Mouse (Mus musculus): ENCODE results near the gene Kcnab2. TPM values are rescaled to one million over a fixed set of nuclear protein-coding genes. Genes with fewer than 3 reads are reported as not detected.

Kcnab2 gene
- total and polyA plus RNA-seq, 3 experiments = 35.3 to 95.8 (median 58.3) TPM

DNA sequence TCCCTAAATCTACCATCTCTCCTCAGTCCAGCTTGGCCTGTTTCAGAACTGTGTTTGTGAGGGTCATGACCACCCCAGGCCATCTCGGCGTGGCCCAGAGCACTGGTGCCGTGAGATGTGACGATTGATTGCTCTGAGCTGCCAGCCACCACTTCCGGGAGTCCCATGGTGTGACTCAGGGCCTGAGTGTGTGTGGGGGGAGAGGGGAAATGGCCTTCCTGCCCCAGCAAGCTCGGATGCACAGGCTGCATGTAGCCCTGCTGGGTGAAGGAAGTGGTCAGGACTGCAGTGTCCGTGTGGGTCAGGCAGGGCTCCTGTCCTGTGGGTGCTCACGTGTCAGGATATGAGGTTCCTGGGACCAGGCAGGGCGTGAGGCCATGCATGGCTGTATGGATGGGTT lies 115.5 kb downstream of the Kcnab2 start:
- in situ Hi-C loops (cut with MboI; ENCODE audit: low pct_ligation_motif_present, low pct_unique_long_range_greater_than_20kb, low sequenced_read_pairs) (no loop called here), dilution Hi-C loops (cut with MboI; ENCODE audit: extremely low pct_ligation_motif_present, extremely low pct_unique_long_range_greater_than_20kb, low sequenced_read_pairs) (no loop called here)
- Histone ChIP-seq H3K4me2 (ENCODE audit: insufficient read depth, low read depth, poor library complexity, severe bottlenecking) (no peak overlapping the region), H3K79me2 (replicated peaks; ENCODE audit: control insufficient read depth, extremely low read depth, insufficient read depth, poor library complexity, severe bottlenecking) (no peaks in the 10 kb centered on the region), H3K4me3 (replicated peaks in 1 of 3; ENCODE audit: low read depth in 2 of 3, low read length in 2 of 3, poor library complexity in 1 of 3) (no peak overlapping the region), H3K4me1 (ENCODE audit: control insufficient read depth in 1 of 2, insufficient read depth in 2 of 2) (0 out of 4 replicates have a peak, but pooled peaks cover 3% of the 10 kb centered on the region in 2 experiments), H3K27me3 (replicated peaks) (no peaks in the 10 kb centered on the region), H3K27ac (ENCODE audit: insufficient read depth, low read depth) (no peak overlapping the region), H3K9me3 (replicated peaks; ENCODE audit: low read length) (no peaks in the 10 kb centered on the region), H3K36me3 (replicated peaks in 1 of 2; ENCODE audit: control insufficient read depth in 1 of 2, insufficient read depth in 1 of 2, low read length in 1 of 2) (peaks cover 4 to 14% of the 10 kb centered on the region in 2 experiments), H3K9ac (ENCODE audit: insufficient read depth, low read depth) (no peak overlapping the region)
- no peak for DNase-seq (ENCODE audit: extremely low read depth)
- TF ChIP-seq ETS1 (conservative IDR thresholded peaks at IDR 0.05; ENCODE audit: low read depth, low read length) = no peak
- TF ChIP-seq RAD21 (IDR thresholded peaks at IDR 0.05; ENCODE audit: low read depth, low read length) = no peak

DNA sequence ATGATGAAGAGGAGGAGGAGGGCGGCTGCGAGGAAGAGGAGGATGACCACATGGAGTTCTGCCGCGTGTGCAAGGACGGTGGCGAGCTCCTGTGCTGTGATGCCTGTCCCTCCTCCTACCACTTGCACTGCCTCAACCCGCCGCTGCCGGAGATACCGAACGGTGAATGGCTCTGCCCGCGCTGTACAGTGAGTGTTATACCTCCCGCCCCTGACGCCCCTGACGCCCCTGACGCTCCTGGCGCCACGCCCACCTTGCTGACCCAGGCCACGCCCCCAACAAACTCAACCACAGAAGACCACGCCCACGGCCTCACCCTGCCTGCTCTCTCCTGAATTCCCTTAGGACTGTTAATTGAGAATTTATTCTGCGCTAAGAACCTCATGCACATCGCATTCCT lies 116.8 kb downstream of the Kcnab2 start:
- no peak overlapping the region for H3K27ac ChIP-seq (ENCODE audit: insufficient read depth, low read depth)
- H3K36me3 ChIP-seq (replicated peaks in 1 of 2; ENCODE audit: control insufficient read depth in 1 of 2, insufficient read depth in 1 of 2, low read length in 1 of 2) = peaks cover 4 to 15% of the 10 kb centered on the region in 2 experiments
- no peaks in the 10 kb centered on the region for H3K79me2 ChIP-seq (replicated peaks; ENCODE audit: control insufficient read depth, extremely low read depth, insufficient read depth, poor library complexity, severe bottlenecking)
- TF ChIP-seq MAFK (IDR thresholded peaks at IDR 0.05; ENCODE audit: insufficient replicate concordance, low read length) (no peak), KAT2A (IDR thresholded peaks at IDR 0.05; ENCODE audit: insufficient replicate concordance, low read length) (no peak), SIN3A (IDR thresholded peaks at IDR 0.05; ENCODE audit: low read length) (no peak), HCFC1 (IDR thresholded peaks at IDR 0.05; ENCODE audit: low read depth, low read length) (no peak), MXI1 (IDR thresholded peaks at IDR 0.05; ENCODE audit: low read depth, low read length) (no peak), ZKSCAN1 (IDR thresholded peaks at IDR 0.05; ENCODE audit: borderline replicate concordance, low read depth, low read length) (no peak), ELF1 (IDR thresholded peaks at IDR 0.05; ENCODE audit: low read depth, low read length) (no peak), NELFE (IDR thresholded peaks at IDR 0.05; ENCODE audit: low read depth, low read length) (no peak), JUND (conservative IDR thresholded peaks at IDR 0.05; ENCODE audit: low read depth, low read length) (no peak), CTCF (conservative IDR thresholded peaks at IDR 0.05 in 1 of 2, IDR thresholded peaks at IDR 0.05 in 1 of 2; ENCODE audit: low read depth in 2 of 2, low read length in 2 of 2) (no peak), ZC3H11A (IDR thresholded peaks at IDR 0.05; ENCODE audit: low read depth, low read length) (no peak), MAZ (IDR thresholded peaks at IDR 0.05; ENCODE audit: low read depth, low read length) (no peak), SMC3 (IDR thresholded peaks at IDR 0.05; ENCODE audit: low read depth, low read length) (no peak)
- in situ Hi-C loops (cut with MboI; ENCODE audit: low pct_ligation_motif_present, low pct_unique_long_range_greater_than_20kb, low sequenced_read_pairs) = no loop called here
- no peaks in the 10 kb centered on the region for H3K27me3 ChIP-seq (replicated peaks)
- H3K9ac ChIP-seq (ENCODE audit: insufficient read depth, low read depth) = no peak overlapping the region
- no peak for DNase-seq (ENCODE audit: extremely low read depth)
- dilution Hi-C loops (cut with MboI; ENCODE audit: extremely low pct_ligation_motif_present, extremely low pct_unique_long_range_greater_than_20kb, low sequenced_read_pairs) = no loop called here
- H3K4me1 ChIP-seq (ENCODE audit: control insufficient read depth in 1 of 2, insufficient read depth in 2 of 2) = 0 out of 4 replicates have a peak, but pooled peaks cover 3% of the 10 kb centered on the region in 2 experiments
- no peak overlapping the region for H3K4me3 ChIP-seq (replicated peaks in 1 of 3; ENCODE audit: low read depth in 2 of 3, low read length in 2 of 3, poor library complexity in 1 of 3)
- H3K9me3 ChIP-seq (replicated peaks; ENCODE audit: low read length) = no peaks in the 10 kb centered on the region
- H3K4me2 ChIP-seq (ENCODE audit: insufficient read depth, low read depth, poor library complexity, severe bottlenecking) = no peak overlapping the region

All from CH12.LX (cell line).